Mouse (Mus musculus) stomach, postnatal 0 days (tissue): ENCODE data around the gene Khdrbs2.

Experiments used
- CTCF ChIP-seq: IDR thresholded peaks from 2 replicates; pipeline ENCODE4 v1.5.1; 2016; ENCODE audit warnings: antibody characterized with exemption, low read depth, mild to moderate bottlenecking, moderate library complexity
- EP300 ChIP-seq: optimal IDR thresholded peaks from 2 replicates; pipeline ENCODE3; 2016; ENCODE audit warnings: antibody characterized with exemption

GRCm38 (mm10) chr1:32301391-32301790, 128.9 kb downstream of the Khdrbs2 start:
- TF ChIP-seq CTCF (no peak), EP300 (no peak)
